In the genomic region with DNA sequence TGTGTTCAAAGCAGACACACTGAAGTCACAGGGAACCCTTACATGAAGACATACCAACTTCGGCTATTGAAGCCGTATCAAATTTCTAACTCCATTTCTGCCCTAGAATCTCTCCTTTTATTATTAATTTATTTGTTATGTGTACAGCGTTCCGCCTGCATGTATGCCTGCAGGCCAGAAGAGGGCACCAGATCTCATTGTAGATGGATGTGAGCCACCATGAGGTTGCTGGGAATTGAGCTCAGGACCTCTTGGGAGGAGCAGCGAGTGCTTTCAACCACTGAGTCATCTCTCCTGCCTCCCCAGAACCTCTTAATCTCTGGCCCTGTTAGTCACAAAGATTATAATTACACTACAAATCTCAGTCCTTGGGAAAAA, we compare ENCODE assay signal across 20 mouse cellular contexts. TPM values are rescaled to one million over a fixed set of nuclear protein-coding genes. Genes with fewer than 3 reads are reported as not detected.
DNase-seq lines count a peak whose midpoint lies in the region; ATAC-seq and TF ChIP-seq lines count a peak whose summit lies in the region.
"Had no signal": no experiment of that assay in that cellular context is flagged by ENCODE, and none has a peak within 500 bp of the region (broad histone marks: within the 10 kb centered on the region; RNA-seq: fewer than 3 reads in every experiment).

No protein-coding gene starts in this region.

- H3K4me3 ChIP-seq in heart, adult 2 months: no peak overlapping the region
- no peak overlapping the region for H3K4me3 ChIP-seq in liver, postnatal 0 days (ENCODE audit: low read depth, low read length)
- H3K4me3 ChIP-seq in myocyte: no peak overlapping the region
- H3K4me3 ChIP-seq: forebrain, embryonic 13.5 days; hindbrain, embryonic 15.5 days; kidney, embryonic 15.5 days; limb, embryonic 13.5 days had no signal

- H3K9me3 ChIP-seq in liver, postnatal 0 days (ENCODE audit: low read length): no peaks in the 10 kb centered on the region
- H3K9me3 ChIP-seq: forebrain, embryonic 13.5 days; hindbrain, embryonic 15.5 days; kidney, embryonic 15.5 days; limb, embryonic 13.5 days had no signal

- 0 out of 2 replicates have a peak, but pooled peaks cover 1% of the 10 kb centered on the region for H3K4me1 ChIP-seq in heart, adult 2 months (ENCODE audit: control insufficient read depth, insufficient read depth, low read length)
- H3K4me1 ChIP-seq in liver, postnatal 0 days (ENCODE audit: insufficient read depth): no peaks in the 10 kb centered on the region
- H3K4me1 ChIP-seq: forebrain, embryonic 13.5 days; hindbrain, embryonic 15.5 days; limb, embryonic 13.5 days had no signal

- no peak overlapping the region for H3ac ChIP-seq in myocyte (ENCODE audit: control insufficient read depth, insufficient read length)

- no peak overlapping the region for H3K4me2 ChIP-seq in liver, postnatal 0 days (ENCODE audit: low read depth, low read length)
- H3K4me2 ChIP-seq in myocyte (ENCODE audit: low read depth): peak overlapping the region; percentile 25
- H3K4me2 ChIP-seq: forebrain, embryonic 13.5 days; hindbrain, embryonic 15.5 days; kidney, embryonic 15.5 days; limb, embryonic 13.5 days had no signal

- 97% methylated on average over 5 of the region's 5 CpGs for WGBS in heart, adult 2 months
- 85% methylated on average over 5 of the region's 5 CpGs for WGBS in liver, postnatal 0 days (ENCODE audit: insufficient replicate concordance)

- no peak for TF ChIP-seq EP300 in heart, adult 2 months (IDR thresholded peaks at IDR 0.05; ENCODE audit: insufficient read depth, low read depth, low read length)
- no peak for TF ChIP-seq EP300 in liver, postnatal 0 days (IDR thresholded peaks at IDR 0.05; ENCODE audit: low read depth)

- H3K27ac ChIP-seq in heart, adult 2 months: no peak overlapping the region
- H3K27ac ChIP-seq in liver, postnatal 0 days (ENCODE audit: low read depth): no peak overlapping the region
- H3K27ac ChIP-seq: forebrain, embryonic 13.5 days; hindbrain, embryonic 15.5 days; kidney, embryonic 15.5 days; limb, embryonic 13.5 days had no signal

- H3K79me2 ChIP-seq in heart, adult 2 months (replicated peaks; ENCODE audit: control insufficient read depth, insufficient read depth, low read length): no peaks in the 10 kb centered on the region
- H3K79me2 ChIP-seq in myocyte (ENCODE audit: control insufficient read depth, insufficient read depth): no peaks in the 10 kb centered on the region

- DNase-seq in heart, adult 2 months: no peak
- no peak for DNase-seq in heart, adult 9 months (ENCODE audit: low spot score in 2 of 2)
- DNase-seq in liver, postnatal 0 days: no peak
- DNase-seq in liver (no peak), ES-CJ7 (ENCODE audit: low read depth, low spot score) (peak; percentile 33)
- DNase-seq in adrenal gland, postnatal 14 days: no peak
- DNase-seq: cerebellum, adult 9-10 months; embryo, embryonic 11 days; lung, postnatal 10 days had no signal

- peak; percentile 43 for TF ChIP-seq CTCF in heart, adult 2 months (IDR thresholded peaks at IDR 0.05)
- TF ChIP-seq CTCF in liver, postnatal 0 days (IDR thresholded peaks at IDR 0.05; ENCODE audit: low read depth): peak; percentile 30

- H3K36me3 ChIP-seq in heart, adult 2 months (ENCODE audit: control insufficient read depth, insufficient read depth, low read length): no peaks in the 10 kb centered on the region
- peaks cover 13% of the 10 kb centered on the region for H3K36me3 ChIP-seq in liver, postnatal 0 days (replicated peaks; ENCODE audit: insufficient read depth, low read length)
- peaks cover 32% of the 10 kb centered on the region for H3K36me3 ChIP-seq in myocyte (ENCODE audit: control insufficient read depth, insufficient read depth)

- intact Hi-C loops in heart, adult 2 months (cut with DNase I): no loop called here

- no peak for ATAC-seq in liver, postnatal 0 days
- ATAC-seq: forebrain, embryonic 13.5 days had no signal

- no peaks in the 10 kb centered on the region for H3K27me3 ChIP-seq in heart, adult 2 months (ENCODE audit: control insufficient read depth, insufficient read depth, low read length)
- no peaks in the 10 kb centered on the region for H3K27me3 ChIP-seq in liver, postnatal 0 days (ENCODE audit: insufficient read depth, low read length)
- no peaks in the 10 kb centered on the region for H3K27me3 ChIP-seq in myocyte (ENCODE audit: control insufficient read depth, insufficient read depth, insufficient read length)
- H3K27me3 ChIP-seq: forebrain, embryonic 13.5 days; hindbrain, embryonic 15.5 days; kidney, embryonic 15.5 days; limb, embryonic 13.5 days had no signal

- H3K9ac ChIP-seq in heart, adult 2 months (ENCODE audit: low read depth, low read length): no peak overlapping the region
- no peak overlapping the region for H3K9ac ChIP-seq in liver, postnatal 0 days (replicated peaks)
- H3K9ac ChIP-seq: forebrain, embryonic 13.5 days; hindbrain, embryonic 15.5 days; kidney, embryonic 15.5 days; limb, embryonic 13.5 days had no signal

- TF ChIP-seq POLR2A in heart, adult 2 months (IDR thresholded peaks at IDR 0.05; ENCODE audit: insufficient read depth, low read depth, low read length): no peak
- no peak for TF ChIP-seq POLR2A in myocyte (IDR thresholded peaks at IDR 0.05; ENCODE audit: insufficient read length, low read depth)

TF ChIP-seq in myocyte, 11 proteins besides CTCF, POLR2A, EP300 and RAD21:
- TF ChIP-seq MYOG (IDR thresholded peaks at IDR 0.05; ENCODE audit: control insufficient read depth in 1 of 3, insufficient read depth in 1 of 3, insufficient read length in 2 of 3, low read depth in 2 of 3) (no peak), CEBPB (IDR thresholded peaks at IDR 0.05; ENCODE audit: insufficient read depth, poor library complexity, severe bottlenecking) (no peak), POLR2AphosphoS2 (IDR thresholded peaks at IDR 0.05; ENCODE audit: insufficient read length, low read depth) (no peak), TCF3 (IDR thresholded peaks at IDR 0.05; ENCODE audit: insufficient read length, low read depth) (no peak), TCF12 (IDR thresholded peaks at IDR 0.05; ENCODE audit: insufficient read depth, poor library complexity, severe bottlenecking) (no peak), E2F4 (IDR thresholded peaks at IDR 0.05; ENCODE audit: insufficient read depth) (no peak), MYOD1 (IDR thresholded peaks at IDR 0.05; ENCODE audit: control insufficient read depth in 1 of 3, insufficient read length in 2 of 3, low read depth in 2 of 3) (no peak), REST (IDR thresholded peaks at IDR 0.05; ENCODE audit: insufficient read depth, insufficient read length) (no peak), MAX (IDR thresholded peaks at IDR 0.05; ENCODE audit: low read depth) (no peak), USF1 (IDR thresholded peaks at IDR 0.05; ENCODE audit: low read depth) (no peak)

RNA-seq across cellular contexts. Expression of gene Gm17409, which starts 12.4 kb away (rescaled TPM):
- not detected for total RNA-seq in heart, adult 2 months (2021)
- polyA plus RNA-seq in heart, adult 2 months (2012; rRNA removed): not detected in 2 replicates
- polyA plus RNA-seq in liver, postnatal 0 days (2015; fragmentation: Nextera tagmentation; extraction: Ambion mirVana): not detected in 2 replicates
- not detected for polyA plus RNA-seq in myocyte (2012; fragmentation: generic; extraction: Trizol)
- total RNA-seq in adrenal gland, postnatal 14 days (2021): not detected in 2 replicates
- total RNA-seq: adrenal gland, adult 18-20 months; heart, adult 8-10 months; heart, postnatal 25 days; layer of hippocampus, adult 18-20 months; megakaryocyte-erythroid progenitor cell, adult 5-6 weeks had no signal
- polyA plus RNA-seq: forebrain, embryonic 13.5 days; hindbrain, embryonic 15.5 days; kidney, embryonic 15.5 days; limb, embryonic 13.5 days; spleen, adult 2 months had no signal
